Mouse (Mus musculus): ENCODE measurements around the gene Atp6v0a1. TPM values are rescaled to one million over a fixed set of nuclear protein-coding genes. Genes with fewer than 3 reads are reported as not detected.

The Atp6v0a1 gene
- polyA plus RNA-seq, 1 experiment from 2014 or later = 35.0 TPM

DNA sequence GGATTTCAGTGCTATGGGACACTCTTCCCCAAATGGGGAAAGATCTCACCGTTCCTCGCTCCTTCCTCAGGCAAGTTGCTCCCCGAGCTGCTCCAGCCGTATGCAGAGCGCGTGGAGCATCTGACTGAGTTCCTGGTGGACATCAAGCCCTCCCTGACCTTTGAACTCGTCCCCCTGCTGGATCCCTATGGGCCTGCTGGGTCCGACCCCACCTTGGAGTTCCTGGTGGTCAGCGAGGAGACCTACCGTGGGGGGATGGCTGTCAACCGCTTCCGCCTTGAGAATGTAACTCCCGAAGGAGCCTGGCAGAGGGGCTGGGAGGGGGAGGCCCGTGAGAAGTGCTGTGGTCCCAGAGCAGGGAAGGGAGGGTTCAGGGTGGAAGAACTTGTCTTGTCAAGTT lies 75.0 kb downstream of the Atp6v0a1 start:
- no peak overlapping the region for H3K9ac ChIP-seq (ENCODE audit: low read depth, low read length)
- H3K4me2 ChIP-seq (ENCODE audit: low read depth, low read length) = no peak overlapping the region
- H3K36me3 ChIP-seq (ENCODE audit: control insufficient read depth, insufficient read depth, low read length) = peaks cover 19% of the 10 kb centered on the region
- WGBS = 86% methylated on average over 14 of the region's 14 CpGs
- H3K4me1 ChIP-seq (ENCODE audit: control insufficient read depth, insufficient read depth, low read length) = peaks cover 10% of the 10 kb centered on the region
- DNase-seq (ENCODE audit: low spot score) (no peak), ATAC-seq (ENCODE audit: low read depth) (no peak)
- no peaks in the 10 kb centered on the region for H3K9me3 ChIP-seq (ENCODE audit: control insufficient read depth, low read length)
- H3K27ac ChIP-seq (replicated peaks; ENCODE audit: low read depth, low read length) = no peak overlapping the region
- no peak overlapping the region for H3K4me3 ChIP-seq (ENCODE audit: low read depth, low read length)
- peaks cover 25% of the 10 kb centered on the region for H3K27me3 ChIP-seq (replicated peaks; ENCODE audit: control insufficient read depth, insufficient read depth, low read length)

GRCm38 (mm10) chr11:101084811-101085210 lies 75.6 kb downstream of the Atp6v0a1 start:
- ATAC-seq (ENCODE audit: low read depth) = no peak
- no peaks in the 10 kb centered on the region for H3K9me3 ChIP-seq (ENCODE audit: control insufficient read depth, low read length)
- no peak overlapping the region for H3K4me2 ChIP-seq (ENCODE audit: low read depth, low read length)
- WGBS = 91% methylated on average over 12 of the region's 12 CpGs
- DNase-seq (ENCODE audit: low spot score) = no peak
- H3K4me1 ChIP-seq (ENCODE audit: control insufficient read depth, insufficient read depth, low read length) = peaks cover 10% of the 10 kb centered on the region
- H3K9ac ChIP-seq (ENCODE audit: low read depth, low read length) = no peak overlapping the region
- peaks cover 19% of the 10 kb centered on the region for H3K27me3 ChIP-seq (replicated peaks; ENCODE audit: control insufficient read depth, insufficient read depth, low read length)
- peaks cover 25% of the 10 kb centered on the region for H3K36me3 ChIP-seq (ENCODE audit: control insufficient read depth, insufficient read depth, low read length)
- no peak overlapping the region for H3K4me3 ChIP-seq (ENCODE audit: low read depth, low read length)
- no peak overlapping the region for H3K27ac ChIP-seq (replicated peaks; ENCODE audit: low read depth, low read length)

DNA sequence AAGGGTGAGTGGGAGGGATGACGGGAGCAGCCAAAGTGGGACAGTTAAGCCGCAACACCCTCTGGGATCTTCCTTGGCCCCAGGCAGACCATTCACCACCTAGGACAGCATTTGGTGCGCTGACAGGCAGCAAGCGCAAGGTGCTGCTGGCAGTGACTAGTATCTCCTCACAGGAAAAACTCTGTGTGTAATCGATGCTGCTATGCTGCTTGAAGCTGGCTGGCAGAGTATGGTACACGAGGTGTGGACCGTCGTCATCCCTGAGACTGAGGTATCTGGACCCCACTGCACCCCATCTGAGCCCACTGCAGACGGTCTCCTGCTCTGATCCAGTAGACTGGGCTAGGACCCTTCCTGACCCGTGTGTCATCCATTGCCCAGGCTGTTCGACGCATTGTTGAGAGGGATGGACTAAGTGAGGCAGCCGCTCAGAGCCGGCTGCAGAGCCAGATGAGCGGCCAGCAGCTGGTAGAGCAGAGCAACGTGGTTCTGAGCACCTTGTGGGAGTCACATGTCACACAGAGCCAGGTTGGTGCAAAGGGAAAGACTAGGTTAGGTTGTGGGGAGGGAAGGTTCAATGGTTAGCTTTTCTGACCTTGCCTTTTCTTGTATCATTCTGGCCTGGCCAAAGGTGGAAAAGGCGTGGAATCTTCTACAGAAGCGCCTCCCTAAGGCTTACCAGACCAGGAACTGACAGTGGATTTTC lies 76.5 kb downstream of the Atp6v0a1 start:
- H3K4me2 ChIP-seq (ENCODE audit: low read depth, low read length) = no peak overlapping the region
- DNase-seq (ENCODE audit: low spot score) (no peak), ATAC-seq (ENCODE audit: low read depth) (no peak)
- H3K27me3 ChIP-seq (replicated peaks; ENCODE audit: control insufficient read depth, insufficient read depth, low read length) = peaks cover 9% of the 10 kb centered on the region
- peaks cover 34% of the 10 kb centered on the region for H3K36me3 ChIP-seq (ENCODE audit: control insufficient read depth, insufficient read depth, low read length)
- H3K4me1 ChIP-seq (ENCODE audit: control insufficient read depth, insufficient read depth, low read length) = peaks cover 10% of the 10 kb centered on the region
- H3K9me3 ChIP-seq (ENCODE audit: control insufficient read depth, low read length) = no peaks in the 10 kb centered on the region
- H3K4me3 ChIP-seq (ENCODE audit: low read depth, low read length) = no peak overlapping the region
- H3K9ac ChIP-seq (ENCODE audit: low read depth, low read length) = peak overlapping the region; percentile 82; the same call in 1 of the 2 replicates
- H3K27ac ChIP-seq (replicated peaks; ENCODE audit: low read depth, low read length) = 0 out of 2 replicates have a peak overlapping the region, but pooled peaks have one; percentile 78
- 92% methylated on average over 18 of the region's 18 CpGs for WGBS

GRCm38 (mm10) chr11:101086323-101086674 lies 77.0 kb downstream of the Atp6v0a1 start:
- H3K4me1 ChIP-seq (ENCODE audit: control insufficient read depth, insufficient read depth, low read length) = peaks cover 10% of the 10 kb centered on the region
- H3K27ac ChIP-seq (replicated peaks; ENCODE audit: low read depth, low read length) = peak overlapping the region; percentile 78
- H3K9me3 ChIP-seq (ENCODE audit: control insufficient read depth, low read length) = no peaks in the 10 kb centered on the region
- no peak for ATAC-seq (ENCODE audit: low read depth)
- peaks cover 40% of the 10 kb centered on the region for H3K36me3 ChIP-seq (ENCODE audit: control insufficient read depth, insufficient read depth, low read length)
- H3K27me3 ChIP-seq (replicated peaks; ENCODE audit: control insufficient read depth, insufficient read depth, low read length) = peaks cover 4% of the 10 kb centered on the region
- peak overlapping the region; percentile 82; the same call in 1 of the 2 replicates for H3K9ac ChIP-seq (ENCODE audit: low read depth, low read length)
- H3K4me2 ChIP-seq (ENCODE audit: low read depth, low read length) = peak overlapping the region; percentile 86; the same call in 1 of the 2 replicates
- no peak for DNase-seq (ENCODE audit: low spot score)
- WGBS = 77% methylated on average over 6 of the region's 6 CpGs
- H3K4me3 ChIP-seq (ENCODE audit: low read depth, low read length) = 0 out of 2 replicates have a peak overlapping the region, but pooled peaks have one; percentile 66

- peak within 1 kb of the TSS; percentile 66 for H3K4me3 ChIP-seq (ENCODE audit: low read depth, low read length)
- H3K4me2 ChIP-seq (ENCODE audit: low read depth, low read length) = peak within 1 kb of the TSS; percentile 86
- ATAC-seq (ENCODE audit: low read depth) (peak; percentile 90), DNase-seq (ENCODE audit: low spot score) (peak; percentile 97)
- H3K9me3 ChIP-seq (ENCODE audit: control insufficient read depth, low read length) = no peaks in the 10 kb centered on the region
- peak within 1 kb of the TSS; percentile 78 for H3K27ac ChIP-seq (replicated peaks; ENCODE audit: low read depth, low read length)
- H3K4me1 ChIP-seq (ENCODE audit: control insufficient read depth, insufficient read depth, low read length) = peaks cover 10% of the 10 kb centered on the region
- no peaks in the 10 kb centered on the region for H3K27me3 ChIP-seq (replicated peaks; ENCODE audit: control insufficient read depth, insufficient read depth, low read length)
- WGBS = under 1% methylated on average over 37 of the region's 52 CpGs
- H3K36me3 ChIP-seq (ENCODE audit: control insufficient read depth, insufficient read depth, low read length) = peaks cover 47% of the 10 kb centered on the region
- H3K9ac ChIP-seq (ENCODE audit: low read depth, low read length) = peak within 1 kb of the TSS; percentile 82
Observed at GRCm38 (mm10) chr11:101086756-101087681, 77.8 kb downstream of the Atp6v0a1 start, which contains the start of gene Mlx. Gene Mlx, plus strand, starts transcription at chr11:101087277.

- H3K9ac ChIP-seq (ENCODE audit: low read depth, low read length) = peak overlapping the region; percentile 82
- H3K4me2 ChIP-seq (ENCODE audit: low read depth, low read length) = peak overlapping the region; percentile 86
- 15% methylated on average over 4 of the region's 8 CpGs for whole genome bisulfite sequencing
Observed at GRCm38 (mm10) chr11:101087682-101088055, 78.4 kb downstream of the Atp6v0a1 start.

GRCm38 (mm10) chr11:101089931-101090330 lies 80.7 kb downstream of the Atp6v0a1 start:
- Histone ChIP-seq H3K27me3 (replicated peaks; ENCODE audit: control insufficient read depth, insufficient read depth, low read length) (no peaks in the 10 kb centered on the region), H3K4me1 (ENCODE audit: control insufficient read depth, insufficient read depth, low read length) (peaks cover 3% of the 10 kb centered on the region; the same call in 1 of the 2 replicates), H3K4me2 (ENCODE audit: low read depth, low read length) (no peak overlapping the region), H3K9ac (ENCODE audit: low read depth, low read length) (no peak overlapping the region), H3K36me3 (ENCODE audit: control insufficient read depth, insufficient read depth, low read length) (peaks cover 65% of the 10 kb centered on the region), H3K4me3 (ENCODE audit: low read depth, low read length) (no peak overlapping the region), H3K27ac (replicated peaks; ENCODE audit: low read depth, low read length) (no peak overlapping the region), H3K9me3 (ENCODE audit: control insufficient read depth, low read length) (no peaks in the 10 kb centered on the region)
- no peak for ATAC-seq (ENCODE audit: low read depth)
- no peak for DNase-seq (ENCODE audit: low spot score)
- 82% methylated on average over 1 of the region's 1 CpGs for WGBS

More at GRCm38 (mm10) chr11:101087682-101088055, 78.4 kb downstream of the Atp6v0a1 start:
- Histone ChIP-seq H3K27ac (replicated peaks; ENCODE audit: low read depth, low read length) (peak overlapping the region; percentile 61), H3K36me3 (ENCODE audit: control insufficient read depth, insufficient read depth, low read length) (peaks cover 53% of the 10 kb centered on the region), H3K4me3 (ENCODE audit: low read depth, low read length) (peak overlapping the region; percentile 66), H3K4me1 (ENCODE audit: control insufficient read depth, insufficient read depth, low read length) (peaks cover 10% of the 10 kb centered on the region), H3K9me3 (ENCODE audit: control insufficient read depth, low read length) (no peaks in the 10 kb centered on the region), H3K27me3 (replicated peaks; ENCODE audit: control insufficient read depth, insufficient read depth, low read length) (no peaks in the 10 kb centered on the region)
- DNase-seq (ENCODE audit: low spot score) = no peak
- ATAC-seq (ENCODE audit: low read depth) = no peak

DNA sequence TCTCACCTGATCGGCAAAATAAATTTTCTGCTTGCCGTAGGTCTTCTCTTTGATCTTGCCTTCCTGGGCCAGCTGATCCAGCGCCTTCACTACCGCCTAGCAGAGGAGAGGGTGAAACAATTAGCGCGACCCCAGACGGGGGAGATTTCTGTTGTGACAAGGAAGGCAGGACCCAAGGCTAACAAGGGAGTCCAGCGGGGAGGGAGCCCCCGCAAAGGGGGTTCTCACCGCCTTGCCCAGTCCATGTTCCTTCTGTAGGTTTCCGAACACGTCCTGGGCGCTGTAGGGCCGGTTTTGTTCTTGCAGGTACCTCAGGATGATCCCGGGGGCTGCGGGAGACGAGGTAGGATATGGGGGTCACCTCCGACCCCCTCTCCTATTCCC lies 85.7 kb downstream of the Atp6v0a1 start:
- no peaks in the 10 kb centered on the region for H3K4me1 ChIP-seq (ENCODE audit: control insufficient read depth, insufficient read depth, low read length)
- DNase-seq (ENCODE audit: low spot score) = no peak
- peak overlapping the region; percentile 71 for H3K9ac ChIP-seq (ENCODE audit: low read depth, low read length)
- peak overlapping the region; percentile 96 for H3K4me2 ChIP-seq (ENCODE audit: low read depth, low read length)
- ATAC-seq (ENCODE audit: low read depth) = peak; percentile 27
- 0% methylated on average over 16 of the region's 18 CpGs for WGBS
- H3K36me3 ChIP-seq (ENCODE audit: control insufficient read depth, insufficient read depth, low read length) = peaks cover 72% of the 10 kb centered on the region
- 0 out of 2 replicates have a peak overlapping the region, but pooled peaks have one; percentile 33 for H3K27ac ChIP-seq (replicated peaks; ENCODE audit: low read depth, low read length)
- peak overlapping the region; percentile 66 for H3K4me3 ChIP-seq (ENCODE audit: low read depth, low read length)
- no peaks in the 10 kb centered on the region for H3K9me3 ChIP-seq (ENCODE audit: control insufficient read depth, low read length)
- H3K27me3 ChIP-seq (replicated peaks; ENCODE audit: control insufficient read depth, insufficient read depth, low read length) = no peaks in the 10 kb centered on the region

Data from embryonic facial prominence, embryonic 14.5 days (tissue).